Mouse (Mus musculus) spleen, adult 18-20 months (tissue): ENCODE measurements around the gene Coq5.
A peak's percentile ranks its signal among the peaks of the same experiment; 100 is the strongest.
"Not testable (repeated sequence)": the region's sequence is repeated elsewhere in the genome, so short reads cannot be mapped to it uniquely, and the experiment has no call there.

Source experiments
- DNase-seq, 2 experiments: peaks; one replicate each; pipeline ENCODE4 v3.0.0; 2022; ENCODE audit warnings: mixed read lengths in 2 of 2

Gene Coq5

DNA sequence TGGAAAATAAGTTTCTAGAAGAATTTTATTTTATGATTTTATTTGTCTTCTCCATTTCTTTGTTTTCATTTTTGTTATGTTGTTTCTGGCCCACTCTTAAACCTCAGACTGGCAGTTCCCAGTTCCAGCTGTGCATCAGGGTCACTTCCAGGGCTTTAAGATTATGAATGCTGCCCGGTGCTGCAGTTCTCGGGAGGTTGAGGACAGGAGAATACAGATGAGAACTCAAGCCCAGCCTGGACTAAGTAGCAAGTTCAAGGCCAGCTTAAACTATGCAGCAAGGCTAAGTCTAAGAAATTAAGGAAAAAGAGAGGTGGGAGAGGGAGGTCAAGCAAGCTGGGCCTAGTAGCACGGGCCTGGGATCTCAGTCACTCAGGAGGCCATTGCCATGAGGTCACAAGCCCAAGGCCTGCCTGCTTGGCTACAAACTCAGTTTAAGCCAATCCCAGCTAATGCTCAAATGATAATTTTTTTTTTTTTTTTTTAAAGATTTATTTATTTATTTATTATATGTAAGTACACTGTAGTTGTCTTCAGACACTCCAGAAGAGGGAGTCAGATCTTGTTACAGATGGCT is 11.9 kb upstream of the Coq5 start:
- DNase-seq, result no peak

DNA sequence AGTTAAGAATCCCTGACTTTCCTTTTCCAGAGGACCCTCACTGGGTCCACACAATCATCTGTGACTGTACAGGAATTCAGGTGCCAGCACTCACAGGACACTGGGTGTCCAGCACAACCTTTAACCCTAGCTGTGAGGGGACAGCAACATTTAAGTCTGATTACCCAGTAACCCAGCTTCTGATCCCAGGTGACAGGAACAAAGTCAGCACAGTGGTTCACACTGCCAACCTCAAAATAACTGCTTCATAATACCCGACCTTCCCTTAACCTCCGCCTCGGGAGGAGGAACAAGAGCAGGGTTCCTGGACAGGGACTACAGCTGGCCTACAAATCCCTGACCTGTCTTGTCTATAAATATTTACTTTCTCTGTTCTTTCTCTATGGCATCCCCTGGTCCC is 11.2 kb upstream of the Coq5 start:
- no peak for DNase-seq

DNA sequence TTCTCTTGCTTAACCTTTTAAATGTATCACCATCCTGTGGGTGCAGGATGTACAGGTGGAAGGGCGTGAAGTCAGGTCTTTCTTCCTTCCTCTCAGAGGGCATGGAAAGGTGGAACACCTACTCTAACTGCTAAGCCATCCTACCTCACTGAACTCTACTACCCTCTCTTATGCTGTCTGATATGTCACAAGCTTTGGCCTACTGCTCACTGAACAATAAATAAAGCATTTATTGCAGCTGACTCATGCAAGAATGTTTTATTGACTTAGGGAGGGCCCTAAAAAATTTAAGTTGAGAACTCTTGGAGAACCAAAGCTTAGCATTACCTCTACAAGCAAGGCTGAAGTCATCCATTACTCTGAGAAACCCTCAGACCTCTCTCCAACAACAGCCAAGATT is 9.5 kb upstream of the Coq5 start:
- no peak for DNase-seq

- DNase-seq, result peak in 1 of 2 experiments; percentile 43
Observed at GRCm38 (mm10) chr5:115271931-115272811, 7.3 kb upstream of the Coq5 start.

DNA sequence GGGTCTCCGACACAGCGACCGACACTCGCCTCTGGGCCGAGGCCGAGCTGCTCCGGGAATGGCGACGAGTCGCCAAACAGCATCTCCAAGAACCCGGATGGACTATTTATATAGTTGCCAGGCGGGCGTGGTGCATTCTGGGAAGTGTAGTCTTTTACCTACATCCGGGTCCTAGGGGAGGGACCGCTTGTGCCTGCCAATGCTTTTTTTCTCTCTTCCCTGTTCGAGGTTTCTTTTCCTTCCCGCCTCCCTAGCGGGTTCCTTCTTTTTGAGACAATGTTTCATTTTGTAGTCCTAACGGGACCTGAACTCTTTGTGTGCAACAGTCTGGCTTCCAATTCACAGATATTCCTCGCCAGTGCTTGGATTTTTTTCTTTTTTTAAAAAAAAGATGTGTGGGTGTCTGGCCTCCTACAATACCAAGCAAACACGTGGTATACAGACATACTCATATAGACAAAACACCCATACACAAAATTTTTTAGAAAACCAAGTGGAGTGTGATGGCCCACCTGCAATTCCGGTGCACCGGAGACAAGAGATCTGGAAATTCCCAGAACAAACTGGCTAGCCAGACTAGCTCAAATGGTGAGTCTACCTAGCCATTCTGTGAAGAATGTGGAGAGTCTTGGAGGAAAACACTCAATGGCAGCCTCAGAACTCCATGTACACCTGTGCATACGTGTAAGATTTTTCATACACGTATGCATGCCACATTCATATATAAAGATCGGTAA is 6.5 kb upstream of the Coq5 start, which contains the start of gene Rnf10:
Gene Rnf10 (minus strand): TSS at position 87 of the 737 bp plus-strand sequence.
- DNase-seq, result peak; percentile 91 to 99

- no peak for DNase-seq
Observed at GRCm38 (mm10) chr5:115273549-115274135, 5.8 kb upstream of the Coq5 start.

GRCm38 (mm10) chr5:115274353-115274752 is 5.1 kb upstream of the Coq5 start:
- no peak for DNase-seq

DNA sequence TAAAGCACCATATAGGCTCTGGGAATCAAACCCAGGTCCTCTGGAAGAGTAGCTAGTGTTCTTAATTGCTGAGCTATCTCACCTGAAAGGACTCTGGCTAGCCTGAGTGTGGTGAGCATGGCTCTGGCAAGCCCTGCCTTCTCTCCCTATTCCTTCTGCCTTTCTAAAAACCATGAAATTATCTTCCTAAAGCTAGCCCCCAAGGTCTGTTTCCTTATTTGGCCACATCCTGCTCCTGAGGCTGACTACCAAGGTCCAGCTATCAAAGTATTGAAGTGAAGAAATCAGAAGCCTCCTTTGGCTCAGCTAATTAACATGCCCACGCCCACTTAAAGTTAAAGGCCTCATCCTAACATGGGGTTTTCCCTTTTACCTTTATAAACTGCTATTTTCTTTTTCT is 4.7 kb upstream of the Coq5 start:
- no peak for DNase-seq

DNA sequence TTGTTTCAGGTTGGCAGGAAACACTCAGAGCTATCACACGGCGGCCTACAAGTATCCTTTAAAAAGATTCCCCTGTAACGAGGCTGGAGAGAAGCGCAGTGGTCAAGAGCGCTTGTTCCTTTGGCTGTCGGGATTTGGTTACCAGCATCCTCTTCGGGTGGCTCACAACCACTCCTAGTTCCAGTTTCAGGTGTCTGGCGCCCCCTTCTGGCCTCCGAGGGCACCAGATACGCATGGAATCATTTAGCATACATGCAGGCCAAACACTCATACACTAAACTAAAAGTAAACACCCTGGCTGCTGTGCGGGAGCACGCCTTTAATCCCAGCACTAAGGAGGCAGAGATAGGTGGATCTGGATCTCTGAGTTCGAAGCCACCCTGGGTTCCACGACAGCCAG is 3.5 kb upstream of the Coq5 start:
- peak in 1 of 2 experiments; percentile 38 for DNase-seq

DNA sequence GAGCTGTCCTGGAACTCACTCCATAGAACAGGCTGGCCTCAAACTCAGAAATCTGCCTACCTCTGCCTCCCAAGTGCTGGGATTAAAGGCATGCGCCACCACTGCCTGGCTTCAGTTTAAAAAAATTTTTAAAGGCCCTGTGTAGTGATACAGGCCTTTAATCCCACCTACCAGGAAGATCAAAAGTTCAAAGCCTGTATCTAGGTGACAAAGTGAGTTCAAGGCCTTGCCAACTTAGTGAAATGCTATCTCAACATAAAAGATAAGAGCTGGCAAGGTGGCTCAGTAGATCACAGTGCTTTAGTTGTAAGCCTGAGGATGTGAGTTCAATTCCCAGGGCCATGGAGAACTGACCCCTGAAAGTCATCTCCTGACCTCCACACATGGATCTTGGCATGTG is 1.4 kb upstream of the Coq5 start:
- no peak for DNase-seq

- DNase-seq, result no peak
Observed at GRCm38 (mm10) chr5:115278785-115279184, 681 bp upstream of the Coq5 start.

DNA sequence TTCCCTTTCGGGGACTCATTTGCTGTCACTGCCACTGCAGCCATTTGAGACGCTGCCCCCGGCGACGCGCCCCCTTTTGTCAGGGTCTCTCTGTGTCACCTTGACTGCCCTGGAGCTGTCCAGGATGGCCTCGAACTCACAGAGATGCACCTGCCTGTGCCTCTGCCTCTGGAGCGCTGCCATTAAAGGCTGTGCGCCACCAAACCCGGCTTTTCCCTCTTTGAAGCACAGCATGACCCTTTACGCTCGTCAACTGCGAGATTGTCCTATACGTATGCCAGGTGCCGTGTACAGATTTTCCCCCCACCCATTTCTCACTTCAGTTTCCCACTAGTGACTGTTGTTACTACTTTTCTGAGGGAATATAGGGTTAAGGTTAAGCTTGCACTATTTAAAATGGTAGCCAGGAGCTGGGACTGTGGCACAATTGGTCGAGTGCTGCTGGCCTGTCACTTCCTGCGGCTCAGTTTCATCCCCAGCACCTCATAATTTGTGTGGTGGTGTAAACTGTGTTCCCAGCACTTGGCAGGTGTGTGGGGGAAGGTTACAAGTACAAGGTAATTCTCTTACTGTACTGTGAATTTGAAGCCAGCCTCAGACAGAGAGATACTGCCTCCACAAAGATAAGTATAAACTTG is 703 bp downstream of the Coq5 start:
- no peak for DNase-seq

- no peak for DNase-seq
Observed at GRCm38 (mm10) chr5:115284735-115285134, 5.3 kb downstream of the Coq5 start.

DNA sequence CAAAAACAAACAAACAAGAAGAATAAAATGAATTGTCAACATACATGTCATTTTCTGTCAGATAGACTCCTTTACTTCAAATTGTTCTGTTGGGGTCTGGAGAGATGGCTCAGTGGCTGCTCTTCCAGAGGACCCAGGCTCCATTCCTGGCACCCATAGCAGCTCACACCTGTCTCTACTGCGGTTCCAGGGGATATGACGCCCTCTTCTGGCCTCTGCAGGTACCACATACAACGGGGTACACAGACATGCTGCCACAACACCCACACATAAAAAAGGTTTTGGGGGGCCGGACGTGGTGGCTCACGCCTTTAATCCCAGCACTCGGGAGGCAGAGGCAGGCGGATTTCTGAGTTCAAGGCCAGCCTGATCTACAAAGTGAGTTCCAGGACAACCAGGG is 14.7 kb downstream of the Coq5 start:
- DNase-seq, result no peak

DNA sequence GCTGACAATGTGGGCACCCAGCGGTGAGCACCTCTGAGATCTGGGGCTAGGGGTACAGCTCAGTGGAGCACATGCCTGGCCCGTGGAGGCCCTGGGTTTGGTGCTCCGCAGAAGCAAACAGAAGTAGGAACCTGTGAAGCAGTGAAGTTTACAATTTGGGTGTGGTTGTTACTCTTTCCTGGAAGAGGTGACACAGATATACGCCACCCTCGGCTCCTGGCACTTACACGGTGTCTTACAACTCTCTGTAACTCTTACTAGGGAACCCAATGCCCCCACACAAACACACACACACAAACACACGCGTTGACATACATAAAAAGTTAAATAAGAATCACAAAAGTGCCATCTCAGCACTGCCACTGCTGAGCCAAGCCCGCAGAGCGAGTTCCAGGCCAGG is 16.9 kb downstream of the Coq5 start:
- DNase-seq, result no peak

DNA sequence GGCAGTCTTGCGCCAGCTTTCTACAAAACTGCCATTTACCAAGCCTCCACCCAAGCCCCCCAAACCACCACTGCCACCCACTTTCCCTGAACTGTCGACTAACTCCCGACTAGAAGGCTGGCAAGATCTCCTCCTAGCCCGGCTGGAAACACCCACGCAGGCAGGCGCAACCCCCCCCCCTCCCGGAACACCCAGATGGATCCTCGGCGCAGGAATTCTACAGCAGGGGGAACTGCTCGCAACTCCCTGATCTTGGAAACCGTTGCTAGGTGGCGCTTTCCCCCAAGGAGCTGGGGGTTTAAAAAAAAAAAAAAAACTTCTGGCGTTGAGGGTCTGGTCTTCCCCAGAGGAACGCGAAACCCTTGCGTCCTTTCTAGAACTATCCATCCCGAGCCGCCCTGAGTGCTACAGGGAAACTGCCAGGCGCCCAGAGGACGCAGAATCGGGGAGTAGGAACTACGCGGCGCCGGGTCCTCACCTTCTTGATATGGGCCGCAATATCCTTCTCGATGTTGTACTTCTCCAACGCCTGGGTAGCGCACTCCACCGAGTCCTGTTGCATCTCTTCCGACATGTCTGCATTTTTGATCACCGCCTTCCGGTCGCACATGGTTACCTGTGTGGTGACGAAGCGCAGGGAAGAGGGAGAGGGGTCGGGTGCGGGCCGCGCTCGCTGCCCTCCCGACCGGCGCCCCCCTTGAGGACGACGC is 20.7 kb downstream of the Coq5 start:
- DNase-seq, result no peak

DNA sequence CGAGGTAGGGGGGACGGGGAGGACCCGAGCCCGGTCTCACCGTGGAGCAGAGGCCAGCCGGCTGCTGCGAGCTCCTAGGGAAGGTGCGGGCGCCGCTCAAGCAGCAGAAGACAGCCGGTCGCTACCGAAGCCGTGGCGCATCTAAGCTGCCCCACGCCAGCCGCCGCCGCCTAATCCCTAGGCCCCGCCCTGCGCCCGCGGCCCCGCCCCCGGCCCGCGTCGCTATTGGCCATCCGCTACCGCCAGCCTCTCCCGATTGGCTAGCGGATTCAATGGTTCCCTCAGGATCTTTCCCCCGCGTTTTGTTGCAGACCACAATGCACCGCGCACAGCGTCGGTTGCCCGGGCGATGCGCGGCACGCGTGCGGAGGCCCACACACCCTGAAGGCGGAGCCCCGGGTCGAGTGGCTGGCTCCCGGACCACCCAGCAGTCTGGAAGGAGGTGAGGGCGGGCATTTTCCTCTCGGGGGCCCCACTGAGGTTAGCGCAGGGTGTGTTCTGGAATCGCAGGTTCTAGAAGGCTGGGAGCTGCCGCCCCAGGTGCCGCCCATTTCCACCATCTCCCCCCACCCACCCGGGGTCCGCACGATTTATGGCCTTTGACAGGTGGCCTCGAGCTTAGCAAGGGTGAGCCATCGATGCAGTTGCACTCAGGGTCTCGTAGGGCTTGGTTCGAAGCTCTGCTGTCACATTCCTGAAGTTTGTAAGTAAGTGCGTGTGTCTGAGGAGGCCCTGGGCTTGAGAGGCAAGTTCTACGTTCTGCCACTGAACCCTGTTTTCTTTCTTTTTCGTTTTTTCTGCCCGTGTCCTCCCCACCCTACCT is 21.5 kb downstream of the Coq5 start, which contains the start of gene Dynll1:
Gene Dynll1 (minus strand): TSS at position 208 of the 823 bp plus-strand sequence.
- peak; percentile 98 to 99 for DNase-seq

GRCm38 (mm10) chr5:115301615-115302014 is 22.1 kb downstream of the Coq5 start:
- DNase-seq, result peak in 1 of 2 experiments; percentile 10

- DNase-seq, result not testable (repeated sequence)
Observed at GRCm38 (mm10) chr5:115302190-115302589, 22.7 kb downstream of the Coq5 start.

- DNase-seq, result no peak
Observed at GRCm38 (mm10) chr5:115312354-115312753, 32.9 kb downstream of the Coq5 start.
